Mouse (Mus musculus): ENCODE measurements around the gene Tssk1. TPM values are rescaled to one million over a fixed set of nuclear protein-coding genes. Genes with fewer than 3 reads are reported as not detected.
A peak's percentile ranks its signal among the peaks of the same experiment; 100 is the strongest.

Gene Tssk1
- polyA plus RNA-seq, 1 experiment from 2014 or later: 0.08 TPM

GRCm38 (mm10) chr16:17889689-17890341 lies 4.2 kb upstream of the Tssk1 start:
- H3K4me1 ChIP-seq (ENCODE audit: control insufficient read depth, insufficient read depth, low read length): peaks cover 17% of the 10 kb centered on the region
- no peaks in the 10 kb centered on the region for H3K9me3 ChIP-seq (ENCODE audit: control insufficient read depth, low read length)
- ATAC-seq (ENCODE audit: low read depth): no peak
- 83% methylated on average over 6 of the region's 6 CpGs for WGBS
- peak overlapping the region; percentile 90 for H3K9ac ChIP-seq (replicated peaks; ENCODE audit: low read depth, low read length)
- no peaks in the 10 kb centered on the region for H3K27me3 ChIP-seq (ENCODE audit: control insufficient read depth, insufficient read depth, low read length)
- H3K4me3 ChIP-seq (ENCODE audit: low read depth, low read length): peak overlapping the region; percentile 88
- no peaks in the 10 kb centered on the region for H3K36me3 ChIP-seq (ENCODE audit: control insufficient read depth, insufficient read depth, low read length)
- no peak overlapping the region for H3K27ac ChIP-seq (ENCODE audit: low read depth, low read length)
- H3K4me2 ChIP-seq (ENCODE audit: low read depth, low read length): peak overlapping the region; percentile 77

- H3K4me1 ChIP-seq (ENCODE audit: control insufficient read depth, insufficient read depth, low read length): peaks cover 17% of the 10 kb centered on the region
- no peaks in the 10 kb centered on the region for H3K9me3 ChIP-seq (ENCODE audit: control insufficient read depth, low read length)
- H3K27ac ChIP-seq (ENCODE audit: low read depth, low read length): no peak overlapping the region
- H3K36me3 ChIP-seq (ENCODE audit: control insufficient read depth, insufficient read depth, low read length): no peaks in the 10 kb centered on the region
- ATAC-seq (ENCODE audit: low read depth): no peak
- H3K4me3 ChIP-seq (ENCODE audit: low read depth, low read length): peak overlapping the region; percentile 88
- H3K4me2 ChIP-seq (ENCODE audit: low read depth, low read length): peak overlapping the region; percentile 77
- no peaks in the 10 kb centered on the region for H3K27me3 ChIP-seq (ENCODE audit: control insufficient read depth, insufficient read depth, low read length)
- WGBS: 37% methylated on average over 2 of the region's 2 CpGs
- H3K9ac ChIP-seq (replicated peaks; ENCODE audit: low read depth, low read length): peak overlapping the region; percentile 90
These were observed 3.7 kb upstream of the Tssk1 start for GRCm38 (mm10) chr16:17890342-17890727.

GRCm38 (mm10) chr16:17890917-17891566 lies 3.0 kb upstream of the Tssk1 start:
- Histone ChIP-seq H3K27me3 (ENCODE audit: control insufficient read depth, insufficient read depth, low read length) (no peaks in the 10 kb centered on the region), H3K9me3 (ENCODE audit: control insufficient read depth, low read length) (no peaks in the 10 kb centered on the region), H3K27ac (ENCODE audit: low read depth, low read length) (peak overlapping the region; percentile 97), H3K4me3 (ENCODE audit: low read depth, low read length) (peak overlapping the region; percentile 88), H3K36me3 (ENCODE audit: control insufficient read depth, insufficient read depth, low read length) (no peaks in the 10 kb centered on the region), H3K4me1 (ENCODE audit: control insufficient read depth, insufficient read depth, low read length) (peaks cover 17% of the 10 kb centered on the region), H3K9ac (replicated peaks; ENCODE audit: low read depth, low read length) (peak overlapping the region; percentile 90), H3K4me2 (ENCODE audit: low read depth, low read length) (peak overlapping the region; percentile 77)
- ATAC-seq (ENCODE audit: low read depth): peak; percentile 60
- WGBS: under 1% methylated on average over 44 of the region's 44 CpGs

- WGBS: under 1% methylated on average over 38 of the region's 38 CpGs
- ATAC-seq (ENCODE audit: low read depth): peak; percentile 97
- Histone ChIP-seq H3K4me1 (ENCODE audit: control insufficient read depth, insufficient read depth, low read length) (peaks cover 17% of the 10 kb centered on the region), H3K4me2 (ENCODE audit: low read depth, low read length) (peak within 1 kb of the TSS; percentile 77), H3K27ac (ENCODE audit: low read depth, low read length) (peak within 1 kb of the TSS; percentile 97), H3K36me3 (ENCODE audit: control insufficient read depth, insufficient read depth, low read length) (no peaks in the 10 kb centered on the region), H3K4me3 (ENCODE audit: low read depth, low read length) (peak within 1 kb of the TSS; percentile 88), H3K9ac (replicated peaks; ENCODE audit: low read depth, low read length) (peak within 1 kb of the TSS; percentile 90), H3K27me3 (ENCODE audit: control insufficient read depth, insufficient read depth, low read length) (no peaks in the 10 kb centered on the region), H3K9me3 (ENCODE audit: control insufficient read depth, low read length) (no peaks in the 10 kb centered on the region)
These were observed 2.5 kb upstream of the Tssk1 start, which contains the start of gene Gm20518 for GRCm38 (mm10) chr16:17891567-17891959. Gene Gm20518 (minus strand): TSS chr16:17891671.

- H3K4me2 ChIP-seq (ENCODE audit: low read depth, low read length): no peak overlapping the region
- no peak overlapping the region for H3K27ac ChIP-seq (ENCODE audit: low read depth, low read length)
- peaks cover 17% of the 10 kb centered on the region for H3K4me1 ChIP-seq (ENCODE audit: control insufficient read depth, insufficient read depth, low read length)
- no peaks in the 10 kb centered on the region for H3K36me3 ChIP-seq (ENCODE audit: control insufficient read depth, insufficient read depth, low read length)
- no peak overlapping the region for H3K4me3 ChIP-seq (ENCODE audit: low read depth, low read length)
- ATAC-seq (ENCODE audit: low read depth): no peak
- no peaks in the 10 kb centered on the region for H3K27me3 ChIP-seq (ENCODE audit: control insufficient read depth, insufficient read depth, low read length)
- no peaks in the 10 kb centered on the region for H3K9me3 ChIP-seq (ENCODE audit: control insufficient read depth, low read length)
- WGBS: 61% methylated on average over 3 of the region's 3 CpGs
- no peak overlapping the region for H3K9ac ChIP-seq (replicated peaks; ENCODE audit: low read depth, low read length)
These were observed 1.4 kb upstream of the Tssk1 start for GRCm38 (mm10) chr16:17892606-17893005.

- no peak overlapping the region for H3K4me2 ChIP-seq (ENCODE audit: low read depth, low read length)
- H3K4me3 ChIP-seq (ENCODE audit: low read depth, low read length): no peak overlapping the region
- peaks cover 5% of the 10 kb centered on the region for H3K36me3 ChIP-seq (ENCODE audit: control insufficient read depth, insufficient read depth, low read length)
- no peaks in the 10 kb centered on the region for H3K9me3 ChIP-seq (ENCODE audit: control insufficient read depth, low read length)
- H3K4me1 ChIP-seq (ENCODE audit: control insufficient read depth, insufficient read depth, low read length): 0 out of 2 replicates have a peak, but pooled peaks cover 4% of the 10 kb centered on the region
- ATAC-seq (ENCODE audit: low read depth): no peak
- H3K27ac ChIP-seq (ENCODE audit: low read depth, low read length): no peak overlapping the region
- no peak overlapping the region for H3K9ac ChIP-seq (replicated peaks; ENCODE audit: low read depth, low read length)
- no peaks in the 10 kb centered on the region for H3K27me3 ChIP-seq (ENCODE audit: control insufficient read depth, insufficient read depth, low read length)
These were observed 2.1 kb downstream of the Tssk1 start for GRCm38 (mm10) chr16:17896091-17896490.

GRCm38 (mm10) chr16:17898462-17898861 lies 4.4 kb downstream of the Tssk1 start, which contains the start of the genes Dgcr2 and Tssk2:
Gene Dgcr2 (minus strand): TSS chr16:17898562.
Gene Tssk2 (plus strand): TSS chr16:17898637.
- Histone ChIP-seq H3K27ac (ENCODE audit: low read depth, low read length) (no peak within 1 kb of the TSS), H3K9ac (replicated peaks; ENCODE audit: low read depth, low read length) (no peak within 1 kb of the TSS), H3K4me1 (ENCODE audit: control insufficient read depth, insufficient read depth, low read length) (no peaks in the 10 kb centered on the region), H3K4me2 (ENCODE audit: low read depth, low read length) (no peak within 1 kb of the TSS), H3K4me3 (ENCODE audit: low read depth, low read length) (no peak within 1 kb of the TSS), H3K9me3 (ENCODE audit: control insufficient read depth, low read length) (no peaks in the 10 kb centered on the region), H3K36me3 (ENCODE audit: control insufficient read depth, insufficient read depth, low read length) (peaks cover 29% of the 10 kb centered on the region), H3K27me3 (ENCODE audit: control insufficient read depth, insufficient read depth, low read length) (no peaks in the 10 kb centered on the region)
- ATAC-seq (ENCODE audit: low read depth): no peak
- 92% methylated on average over 14 of the region's 14 CpGs for WGBS

- ATAC-seq (ENCODE audit: low read depth): peak; percentile 93
- peak within 1 kb of the TSS; percentile 63 for H3K4me2 ChIP-seq (ENCODE audit: low read depth, low read length)
- WGBS: under 1% methylated on average over 34 of the region's 35 CpGs
- peaks cover 12% of the 10 kb centered on the region for H3K4me1 ChIP-seq (ENCODE audit: control insufficient read depth, insufficient read depth, low read length)
- H3K9me3 ChIP-seq (ENCODE audit: control insufficient read depth, low read length): no peaks in the 10 kb centered on the region
- peak within 1 kb of the TSS; percentile 66 for H3K4me3 ChIP-seq (ENCODE audit: low read depth, low read length)
- H3K36me3 ChIP-seq (ENCODE audit: control insufficient read depth, insufficient read depth, low read length): peaks cover 22% of the 10 kb centered on the region
- peak within 1 kb of the TSS; percentile 76 for H3K9ac ChIP-seq (replicated peaks; ENCODE audit: low read depth, low read length)
- H3K27ac ChIP-seq (ENCODE audit: low read depth, low read length): peak within 1 kb of the TSS; percentile 76
- H3K27me3 ChIP-seq (ENCODE audit: control insufficient read depth, insufficient read depth, low read length): peaks cover 36% of the 10 kb centered on the region
These were observed 17.1 kb downstream of the Tssk1 start, which contains the start of gene Ess2 for GRCm38 (mm10) chr16:17911052-17911595. Gene Ess2 (minus strand): TSS chr16:17911348.

Measured in neural tube, embryonic 14.5 days (tissue).